Mouse (Mus musculus) G1E (cell line): ENCODE data around the gene Twsg1. TPM values are rescaled to one million over a fixed set of nuclear protein-coding genes. Genes with fewer than 3 reads are reported as not detected.

ENCODE experiments used
- ATAC-seq: 2 replicates; pipeline ENCODE4 v1.8.0; 2016; ENCODE audit warnings: mild to moderate bottlenecking; ENCODE audit not compliant: insufficient number of reproducible peaks, poor library complexity, low FRiP score, severe bottlenecking; ENCODE audit errors: extremely low read depth
- DNase-seq: peaks from one replicate; pipeline ENCODE4 v3.0.0; 2012; ENCODE audit warnings: low spot score
- H3K27me3 ChIP-seq: 2 replicates; pipeline ENCODE4 v1.6.1; 2012; ENCODE audit warnings: mild to moderate bottlenecking, low read length, inconsistent platforms; ENCODE audit not compliant: insufficient read depth
- H3K36me3 ChIP-seq: replicated peaks from 2 replicates; pipeline ENCODE3; 2012; ENCODE audit warnings: mild to moderate bottlenecking, inconsistent platforms
- H3K4me1 ChIP-seq: 2 replicates; pipeline ENCODE4 v1.6.1; 2012; ENCODE audit warnings: low read depth, low read length, inconsistent platforms, mixed read lengths; ENCODE audit not compliant: insufficient read depth
- H3K4me3 ChIP-seq: 2 replicates; pipeline ENCODE4 v1.5.1; 2012; ENCODE audit warnings: low read depth, mild to moderate bottlenecking, inconsistent platforms, low read length, moderate library complexity, mixed read lengths
- H3K9me3 ChIP-seq: replicated peaks from 2 replicates; pipeline ENCODE4 v1.6.1; 2012; ENCODE audit warnings: inconsistent platforms
- CTCF ChIP-seq: IDR thresholded peaks from 2 replicates; pipeline ENCODE4 v1.5.1; 2012; ENCODE audit warnings: low read depth, low read length, inconsistent platforms, mixed read lengths
- GATA1 ChIP-seq: IDR thresholded peaks from 2 replicates; pipeline ENCODE4 v1.6.1; 2012; ENCODE audit warnings: borderline replicate concordance, low read length, inconsistent platforms, mixed read lengths
- GATA2 ChIP-seq: IDR thresholded peaks from 2 replicates; pipeline ENCODE4 v1.6.1; 2012; ENCODE audit warnings: low read depth, low read length, inconsistent platforms, borderline replicate concordance
- POLR2AphosphoS5 ChIP-seq: IDR thresholded peaks from 2 replicates; pipeline ENCODE4 v1.6.1; 2012; ENCODE audit warnings: low read depth, low read length, inconsistent platforms; ENCODE audit not compliant: insufficient replicate concordance
- TAL1 ChIP-seq: conservative IDR thresholded peaks from 2 replicates; pipeline ENCODE4 v1.6.1; 2012; ENCODE audit warnings: low read depth, low read length, inconsistent platforms, mixed read lengths
- polyA plus RNA-seq: library from polyadenylated mRNA; stranded (reverse); fragments of >175 nt; gene quantifications from 2 replicates; pipeline ENCODE4 v1.2.3, GENCODE M21; 2012
- total RNA-seq, 2 experiments: library from RNA; stranded (forward) in 1 of 2; stranded (reverse) in 1 of 2; fragments of 200-1000 nt in 1 of 2; fragments of >200 nt in 1 of 2; fragmentation: Nextera tagmentation in 1 of 2; gene quantifications; 2 replicates each; pipeline ENCODE4 v1.2.3; 2014 to 2017

Twsg1 gene
- total and polyA plus RNA-seq, 3 experiments: 24.2 to 45.0 (median 28.8) TPM

DNA sequence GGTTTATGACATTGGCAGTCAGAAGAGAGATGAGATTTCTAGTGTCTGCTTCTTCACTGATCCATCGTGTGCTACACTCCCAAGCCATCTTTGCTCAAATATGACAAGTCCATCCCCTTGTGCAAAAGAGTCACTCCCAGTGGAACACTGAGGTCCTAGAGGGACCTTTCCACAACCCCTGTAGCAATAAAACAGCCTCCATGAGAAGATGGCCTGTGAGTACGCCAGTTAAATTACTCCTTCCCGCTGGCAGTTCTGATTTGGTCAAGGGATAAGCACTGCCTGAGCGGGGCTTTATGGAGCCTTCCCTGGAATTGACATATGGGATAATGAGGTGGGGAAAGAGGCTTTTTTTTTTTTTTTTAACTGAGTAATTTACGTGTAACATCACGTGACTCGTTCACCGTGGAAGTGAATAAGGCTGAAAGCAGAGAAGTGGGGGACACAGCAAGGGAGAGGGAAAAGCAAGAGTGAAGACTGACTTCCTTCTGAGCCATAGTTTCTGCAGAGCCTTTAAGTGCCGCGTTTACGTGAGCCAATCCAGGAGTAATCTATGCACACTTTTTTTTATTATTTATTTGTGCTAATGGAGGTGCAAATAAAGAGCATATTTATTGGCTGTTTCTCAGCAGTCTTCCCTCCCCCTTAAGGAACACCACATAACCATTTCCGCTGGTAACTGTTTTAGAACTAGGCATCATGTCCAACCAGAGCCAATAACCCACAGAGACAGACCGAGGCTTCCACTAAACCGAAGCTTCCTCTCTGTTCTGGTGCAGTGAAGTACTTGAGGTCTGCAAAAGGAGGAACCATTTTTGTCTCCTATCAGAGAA is 65.1 kb downstream of the Twsg1 start, which contains the start of gene Ralbp1:
TSS of gene Ralbp1 (minus strand) at position 102 of the 833 bp plus-strand sequence.
- TF ChIP-seq GATA2 (no peak), TAL1 (no peak), POLR2AphosphoS5 (no peak; the same call in 1 of the 2 replicates), GATA1 (no peak), CTCF (no peak)
- peak within 1 kb of the TSS; percentile 96 for H3K4me3 ChIP-seq
- no peaks in the 10 kb centered on the region for H3K27me3 ChIP-seq
- peak; percentile 22; the same call in 1 of the 2 replicates for ATAC-seq
- no peak for DNase-seq
- H3K9me3 ChIP-seq: no peaks in the 10 kb centered on the region
- H3K36me3 ChIP-seq: peaks cover 12% of the 10 kb centered on the region
- peaks cover 45% of the 10 kb centered on the region for H3K4me1 ChIP-seq

DNA sequence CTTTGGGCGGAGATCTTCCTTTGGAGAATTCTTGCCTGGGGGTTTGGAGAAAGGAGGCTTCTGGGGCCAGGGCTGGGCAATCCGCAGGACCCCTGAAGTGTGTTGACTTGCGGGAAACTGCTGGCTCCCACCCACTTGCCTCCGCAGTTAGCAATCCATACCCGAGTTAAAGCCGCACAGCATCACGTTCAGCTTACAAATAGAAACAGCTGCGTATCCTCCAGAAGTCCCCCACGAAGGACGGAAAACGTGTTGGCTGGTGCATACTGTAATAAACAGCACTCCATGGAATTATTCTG is 65.7 kb downstream of the Twsg1 start:
- DNase-seq (no peak), ATAC-seq (no peak)
- Histone ChIP-seq H3K9me3 (no peaks in the 10 kb centered on the region), H3K27me3 (no peaks in the 10 kb centered on the region), H3K4me1 (peaks cover 45% of the 10 kb centered on the region), H3K36me3 (peaks cover 12% of the 10 kb centered on the region), H3K4me3 (peak overlapping the region; percentile 96)
- TF ChIP-seq GATA1 (no peak), GATA2 (no peak), TAL1 (no peak), CTCF (no peak), POLR2AphosphoS5 (no peak)

DNA sequence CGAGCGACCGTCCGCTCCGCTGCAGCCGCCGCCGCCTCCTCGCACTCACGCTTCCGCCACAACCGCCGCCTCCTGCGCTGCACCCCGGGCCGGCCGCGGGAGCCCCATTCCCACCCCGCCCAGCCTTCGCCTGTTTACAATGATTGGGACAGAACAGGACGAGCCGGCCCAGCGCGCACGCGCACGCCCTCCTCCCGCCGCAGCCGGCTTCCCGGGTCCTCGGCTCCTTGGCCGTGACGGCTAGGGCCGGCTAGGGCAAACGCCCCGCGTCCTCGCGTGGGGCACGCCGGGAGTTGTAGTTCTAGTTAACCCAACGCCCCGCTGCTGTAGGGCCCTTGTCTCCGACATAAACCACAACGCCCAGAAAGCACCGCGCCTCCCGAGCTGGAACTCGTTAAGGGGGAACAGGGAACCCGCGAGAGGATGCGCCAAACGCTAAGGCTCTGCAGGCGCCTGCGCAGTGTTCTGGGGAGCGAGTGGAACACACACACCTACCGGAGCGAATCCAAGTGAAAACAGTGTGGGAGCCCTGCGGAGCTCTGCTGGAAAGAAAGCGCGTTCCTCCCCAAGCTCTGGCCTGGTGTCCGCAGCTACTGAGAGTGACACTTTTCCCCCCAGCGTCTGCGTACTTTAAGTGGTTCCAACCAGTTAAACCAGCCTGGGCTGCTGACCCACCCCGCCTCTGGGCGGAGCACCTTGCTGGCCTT is 66.2 kb downstream of the Twsg1 start:
- peaks cover 50% of the 10 kb centered on the region for H3K4me1 ChIP-seq

DNA sequence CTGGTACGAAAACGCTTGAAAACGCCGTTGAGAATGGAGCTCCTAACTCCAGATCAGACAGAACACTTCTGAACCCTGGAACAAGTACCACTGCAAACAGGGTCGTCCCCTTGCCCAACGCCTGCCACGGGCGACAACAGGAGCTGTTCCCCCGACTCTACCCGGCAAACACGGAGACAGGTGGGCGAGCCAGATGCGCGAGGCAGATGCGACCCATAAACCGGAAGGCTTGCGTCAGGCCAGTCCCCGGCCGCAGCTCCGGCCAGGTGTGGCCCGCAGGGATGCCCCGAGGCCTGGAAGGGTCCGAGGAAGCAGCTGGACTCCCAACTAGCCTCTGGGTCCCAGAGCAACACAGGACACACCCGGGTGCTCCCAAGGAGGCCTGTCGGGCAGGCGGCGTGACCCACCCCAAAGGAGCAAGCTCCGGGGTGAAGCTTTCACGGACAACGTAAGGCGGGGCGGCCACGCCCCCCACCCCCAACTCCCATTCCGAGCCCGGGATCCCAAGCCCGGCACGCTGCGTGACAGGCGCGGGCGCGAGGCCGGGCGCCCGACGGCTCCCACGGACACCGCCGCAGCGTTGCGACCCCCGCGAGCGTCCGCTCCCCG is 66.9 kb downstream of the Twsg1 start:
- H3K4me1 ChIP-seq: peaks cover 55% of the 10 kb centered on the region
- H3K27me3 ChIP-seq: no peaks in the 10 kb centered on the region
- no peak for TF ChIP-seq GATA2
- TF ChIP-seq TAL1: no peak
- no peak for TF ChIP-seq CTCF
- TF ChIP-seq POLR2AphosphoS5: no peak
- TF ChIP-seq GATA1: no peak
- DNase-seq: peak; percentile 54
- H3K9me3 ChIP-seq: no peaks in the 10 kb centered on the region
- H3K36me3 ChIP-seq: peaks cover 17% of the 10 kb centered on the region
- peak overlapping the region; percentile 96 for H3K4me3 ChIP-seq
- no peak for ATAC-seq

More for the DNA sequence above, 66.2 kb downstream of the Twsg1 start:
- ATAC-seq (peak; percentile 95), DNase-seq (peak; percentile 97)
- no peaks in the 10 kb centered on the region for H3K27me3 ChIP-seq
- peak overlapping the region; percentile 96 for H3K4me3 ChIP-seq
- TF ChIP-seq GATA1: no peak
- no peak; the same call in 1 of the 2 replicates for TF ChIP-seq POLR2AphosphoS5
- TF ChIP-seq CTCF: no peak
- TF ChIP-seq TAL1: no peak
- TF ChIP-seq GATA2: no peak
- H3K36me3 ChIP-seq: peaks cover 13% of the 10 kb centered on the region
- H3K9me3 ChIP-seq: no peaks in the 10 kb centered on the region

DNA sequence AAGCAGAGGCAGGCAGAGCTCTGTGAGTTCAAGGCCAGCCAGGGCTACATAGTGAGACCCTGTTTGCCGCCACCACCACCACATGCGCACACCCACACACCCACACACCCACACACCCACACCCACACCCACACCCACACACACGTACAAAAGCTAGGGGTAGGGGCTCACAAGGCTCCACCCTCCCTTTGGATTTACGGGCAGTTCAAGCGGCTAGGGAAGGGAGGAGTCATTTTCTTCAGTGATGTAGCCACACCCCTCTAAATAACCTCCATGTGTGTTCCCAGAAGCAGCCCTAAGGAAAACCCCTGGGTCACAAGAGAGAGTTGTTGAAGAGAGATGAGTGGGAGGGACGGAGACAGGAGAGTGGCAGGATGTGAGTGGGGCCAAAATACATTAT is 74.0 kb downstream of the Twsg1 start:
- Histone ChIP-seq H3K4me1 (peaks cover 71% of the 10 kb centered on the region), H3K27me3 (no peaks in the 10 kb centered on the region), H3K36me3 (peaks cover 64% of the 10 kb centered on the region), H3K9me3 (no peaks in the 10 kb centered on the region), H3K4me3 (no peak overlapping the region; the same call in 1 of the 2 replicates)
- no peak for DNase-seq
- TF ChIP-seq TAL1 (no peak), GATA1 (no peak), POLR2AphosphoS5 (no peak), GATA2 (no peak), CTCF (no peak)
- ATAC-seq: no peak
